Mouse (Mus musculus) layer of hippocampus, adult 6 months (tissue): ENCODE data around the gene Siah3. TPM values are rescaled to one million over a fixed set of nuclear protein-coding genes. Genes with fewer than 3 reads are reported as not detected.

Experiments
- long read RNA-seq, 2 experiments: library from polyadenylated mRNA; unstranded; transcript quantifications; one replicate each; pipeline ENCODE4 v2.0.0; 2019 to 2020
- polyA plus RNA-seq: library from polyadenylated mRNA; unstranded; fragments of <200 nt; fragmentation: Nextera tagmentation; gene quantifications from 2 replicates; pipeline ENCODE4 v1.2.3, GENCODE M21; 2021

Siah3 gene
- 1.5 TPM in 2 replicates for polyA plus RNA-seq
- long read RNA-seq, experiment 1, partial matches to known transcripts: 0 of 2 reads
- long read RNA-seq, experiment 1, other reads (novel, unspliced or antisense): 2 of 2 reads
- long read RNA-seq, experiment 2, full-length matches to known transcripts: 1 of 5 reads
- long read RNA-seq, experiment 2, partial matches to known transcripts: 4 of 5 reads
- long read RNA-seq, experiment 2, other reads (novel, unspliced or antisense): 0 of 5 reads

DNA sequence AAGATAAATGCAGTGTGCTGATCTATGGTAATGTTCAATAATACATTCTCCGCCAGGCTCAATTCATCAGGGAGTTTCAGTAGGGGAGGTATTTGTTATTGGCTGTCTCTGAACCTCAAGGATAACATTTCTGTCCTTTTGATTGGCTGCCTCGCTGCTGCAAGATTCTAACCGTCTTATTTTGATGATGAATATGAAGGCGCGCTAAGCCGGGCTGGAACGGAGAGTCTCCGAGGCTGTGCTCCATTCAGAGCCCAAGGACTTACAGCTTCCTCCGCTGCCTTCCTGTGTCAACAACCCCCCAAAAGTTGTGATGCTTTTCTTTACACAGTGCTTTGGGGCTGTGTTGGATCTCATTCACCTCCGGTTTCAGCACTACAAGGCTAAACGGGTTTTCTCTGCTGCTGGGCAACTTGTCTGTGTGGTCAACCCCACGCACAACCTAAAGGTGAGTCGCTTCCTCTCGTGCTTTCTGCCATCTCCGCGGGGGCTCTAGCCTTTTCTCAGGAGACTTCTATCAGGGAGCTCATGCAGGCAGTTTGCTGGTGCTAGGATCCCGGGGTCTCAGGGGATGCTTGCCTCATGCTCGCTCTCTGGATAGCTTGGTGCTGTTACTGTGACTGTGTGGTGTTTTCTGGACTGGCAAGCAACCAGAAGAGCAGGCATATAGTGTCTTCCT, at the start of gene Siah3:
Siah3 (plus strand) TSS at position 240 of the 679 bp plus-strand sequence.

Other genes starting within 250 kb of the Siah3 start
- gene Cpb2, start 213.7 kb upstream of the Siah3 start, polyA plus RNA-seq: not detected in 2 replicates
- 30.5 and 35.8 TPM in 2 replicates for gene Zc3h13, start 171.6 kb upstream of the Siah3 start, polyA plus RNA-seq
- not detected in 2 replicates for gene Spert, start 137.1 kb downstream of the Siah3 start, polyA plus RNA-seq
- not detected in 2 replicates for gene Erich6b, start 186.3 kb downstream of the Siah3 start, polyA plus RNA-seq